Mouse (Mus musculus) midbrain, embryonic 10.5 days (tissue): ENCODE data around the gene Ermp1. TPM values are rescaled to one million over a fixed set of nuclear protein-coding genes. Genes with fewer than 3 reads are reported as not detected.

ENCODE experiments used
- DNase-seq: peaks from one replicate; pipeline ENCODE4 v3.0.0-alpha.2; 2017; ENCODE audit warnings: low spot score
- H3K27ac ChIP-seq: fragments of 300-500 bp; sonication (generic); replicated peaks from 2 replicates; pipeline ENCODE4 v1.5.1; 2016; ENCODE audit warnings: mild to moderate bottlenecking
- H3K27me3 ChIP-seq: fragments of 300-500 bp; sonication (generic); 2 replicates; pipeline ENCODE4 v1.6.1; 2016; ENCODE audit warnings: low read depth, mild to moderate bottlenecking; ENCODE audit not compliant: poor library complexity, severe bottlenecking
- H3K36me3 ChIP-seq: fragments of 300-500 bp; sonication (generic); 2 replicates; pipeline ENCODE4 v1.6.1; 2016; ENCODE audit warnings: mild to moderate bottlenecking, moderate library complexity
- H3K4me1 ChIP-seq: fragments of 300-500 bp; sonication (generic); 2 replicates; pipeline ENCODE4 v1.6.1; 2016
- H3K4me3 ChIP-seq: fragments of 300-500 bp; sonication (generic); 2 replicates; pipeline ENCODE4 v1.5.1; 2016; ENCODE audit warnings: mild to moderate bottlenecking, moderate library complexity
- H3K9me3 ChIP-seq: fragments of 300-500 bp; sonication (generic); replicated peaks from 2 replicates; pipeline ENCODE4 v1.6.1; 2016; ENCODE audit warnings: mild to moderate bottlenecking
- WGBS: fragments of 180-500 bp; shearing (Covaris S2); methylation state at CpG from one replicate; pipeline ENCODE4 v1.1.7; 2016; 5-methylcytosine and 5-hydroxymethylcytosine counted together
- polyA plus RNA-seq: library from polyadenylated mRNA; unstranded; fragments of >200 nt; fragmentation: Nextera tagmentation; extraction: Ambion mirVana; gene quantifications from 2 replicates; pipeline ENCODE4 v1.2.1, GENCODE M21; 2016

The Ermp1 gene
- polyA plus RNA-seq, 1 experiment from 2014 or later, result 14.2 TPM

GRCm38 (mm10) chr19:29657033-29657432 is 8.8 kb upstream of the Ermp1 start:
- Histone ChIP-seq H3K4me3 (no peak overlapping the region), H3K4me1 (peaks cover 9% of the 10 kb centered on the region), H3K9me3 (no peaks in the 10 kb centered on the region), H3K27me3 (no peaks in the 10 kb centered on the region), H3K27ac (no peak overlapping the region), H3K36me3 (no peaks in the 10 kb centered on the region)
- 57% methylated on average over 3 of the region's 3 CpGs for WGBS
- DNase-seq, result no peak

- Histone ChIP-seq H3K9me3 (no peaks in the 10 kb centered on the region), H3K4me1 (peaks cover 9% of the 10 kb centered on the region), H3K36me3 (no peaks in the 10 kb centered on the region), H3K4me3 (no peak overlapping the region), H3K27ac (no peak overlapping the region), H3K27me3 (no peaks in the 10 kb centered on the region)
- no peak for DNase-seq
- 75% methylated on average over 5 of the region's 5 CpGs for WGBS
These were observed 8.4 kb upstream of the Ermp1 start for GRCm38 (mm10) chr19:29656620-29657019.

DNA sequence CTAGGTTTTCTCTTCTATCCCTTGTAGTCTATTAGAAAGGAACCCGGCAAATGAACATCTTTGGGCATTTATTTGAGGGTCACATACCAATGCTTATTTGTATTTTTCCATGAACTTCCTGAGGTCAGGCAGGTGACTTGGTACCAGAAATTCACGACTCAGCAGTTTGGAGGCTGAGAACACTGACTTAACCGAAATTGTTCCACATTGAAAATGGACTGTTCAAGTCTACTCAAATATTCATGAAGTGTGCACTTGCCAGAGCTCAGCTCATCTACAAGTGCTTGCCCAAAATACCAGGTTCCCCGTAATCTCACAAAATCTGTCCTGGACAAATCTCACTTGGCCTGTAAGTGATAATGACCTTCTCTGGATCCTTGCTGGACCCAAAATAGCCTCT is 7.8 kb upstream of the Ermp1 start:
- WGBS, result 78% methylated on average over 4 of the region's 4 CpGs
- H3K27me3 ChIP-seq, result no peaks in the 10 kb centered on the region
- no peak overlapping the region for H3K4me3 ChIP-seq
- H3K36me3 ChIP-seq, result no peaks in the 10 kb centered on the region
- DNase-seq, result no peak
- no peak overlapping the region for H3K27ac ChIP-seq
- H3K9me3 ChIP-seq, result no peaks in the 10 kb centered on the region
- peaks cover 9% of the 10 kb centered on the region for H3K4me1 ChIP-seq

- DNase-seq, result no peak
- Histone ChIP-seq H3K4me3 (no peak overlapping the region), H3K36me3 (no peaks in the 10 kb centered on the region), H3K27me3 (no peaks in the 10 kb centered on the region), H3K9me3 (no peaks in the 10 kb centered on the region), H3K4me1 (peaks cover 9% of the 10 kb centered on the region), H3K27ac (no peak overlapping the region)
- WGBS, result 48% methylated on average over 6 of the region's 6 CpGs
These were observed 6.9 kb upstream of the Ermp1 start for GRCm38 (mm10) chr19:29655148-29655547.

DNA sequence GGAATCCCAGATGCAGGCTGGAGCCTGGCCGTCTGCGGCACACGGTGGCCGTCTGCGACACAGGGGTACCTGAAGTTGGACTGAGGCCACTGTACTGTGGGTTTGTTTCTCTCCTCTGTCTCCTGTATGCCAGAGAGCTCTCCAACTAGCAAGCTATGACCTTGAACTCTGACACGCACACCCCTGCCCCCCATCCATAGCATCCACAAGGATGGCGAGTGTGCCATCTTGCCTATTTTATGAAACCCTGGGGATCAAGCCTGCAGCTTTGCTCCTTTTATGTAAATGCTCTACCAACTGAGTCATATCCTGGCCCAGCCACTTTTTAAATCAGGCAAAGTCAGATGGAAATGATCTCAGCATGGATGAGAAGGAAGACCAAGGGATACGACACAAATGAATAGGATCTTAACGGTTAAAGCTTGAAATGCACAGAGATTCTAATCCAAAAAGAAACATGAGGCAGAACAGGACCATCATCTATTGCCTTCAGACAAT is 5.6 kb upstream of the Ermp1 start:
- H3K27ac ChIP-seq, result no peak overlapping the region
- H3K36me3 ChIP-seq, result no peaks in the 10 kb centered on the region
- no peak overlapping the region for H3K4me3 ChIP-seq
- no peaks in the 10 kb centered on the region for H3K27me3 ChIP-seq
- 85% methylated on average over 9 of the region's 9 CpGs for WGBS
- DNase-seq, result no peak
- H3K9me3 ChIP-seq, result no peaks in the 10 kb centered on the region
- H3K4me1 ChIP-seq, result peaks cover 9% of the 10 kb centered on the region

DNA sequence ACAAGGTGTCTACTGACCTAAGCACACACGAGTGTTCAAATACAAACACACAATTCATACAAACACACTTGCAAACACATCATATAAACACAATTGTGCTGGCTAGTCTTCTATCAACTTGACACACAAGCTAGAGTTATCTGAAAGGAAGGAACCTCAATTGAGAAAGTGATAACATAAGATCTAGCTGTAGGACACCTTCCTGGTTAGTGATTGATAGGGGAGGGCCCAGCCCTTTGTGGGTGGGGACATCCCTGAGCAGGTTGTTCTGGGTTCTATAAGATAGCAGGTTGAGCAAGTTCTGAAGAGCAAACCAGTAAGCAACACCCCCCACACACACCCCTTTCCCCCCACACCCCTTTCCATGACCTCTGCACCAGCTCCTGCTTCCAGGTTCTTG is 1.5 kb upstream of the Ermp1 start:
- WGBS, result 89% methylated on average over 1 of the region's 1 CpGs
- Histone ChIP-seq H3K4me1 (peaks cover 5% of the 10 kb centered on the region; the same call in 1 of the 2 replicates), H3K27me3 (no peaks in the 10 kb centered on the region), H3K27ac (no peak overlapping the region), H3K4me3 (no peak overlapping the region), H3K9me3 (peaks cover 4% of the 10 kb centered on the region; the same call in 1 of the 2 replicates), H3K36me3 (peaks cover 14% of the 10 kb centered on the region)
- no peak for DNase-seq

DNA sequence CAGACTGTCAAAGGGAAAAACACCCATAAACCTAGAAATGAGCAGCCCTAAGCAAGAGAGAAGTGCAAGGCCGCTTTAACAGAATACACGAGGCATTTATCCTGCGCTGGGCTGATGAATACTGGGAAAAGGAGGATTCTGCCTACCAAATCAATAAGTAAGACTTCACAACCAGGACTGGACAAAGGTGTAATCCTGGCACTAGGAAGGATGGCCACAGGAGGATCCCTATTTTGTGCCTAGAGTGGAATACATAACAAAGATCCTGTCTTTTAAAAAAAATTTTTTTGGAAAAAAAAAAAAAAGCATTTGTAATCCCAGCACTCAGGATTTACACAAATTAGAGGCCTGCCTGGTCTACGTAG is 317 bp upstream of the Ermp1 start:
- WGBS, result 26% methylated on average over 4 of the region's 4 CpGs
- peaks cover 4% of the 10 kb centered on the region; the same call in 1 of the 2 replicates for H3K9me3 ChIP-seq

DNA sequence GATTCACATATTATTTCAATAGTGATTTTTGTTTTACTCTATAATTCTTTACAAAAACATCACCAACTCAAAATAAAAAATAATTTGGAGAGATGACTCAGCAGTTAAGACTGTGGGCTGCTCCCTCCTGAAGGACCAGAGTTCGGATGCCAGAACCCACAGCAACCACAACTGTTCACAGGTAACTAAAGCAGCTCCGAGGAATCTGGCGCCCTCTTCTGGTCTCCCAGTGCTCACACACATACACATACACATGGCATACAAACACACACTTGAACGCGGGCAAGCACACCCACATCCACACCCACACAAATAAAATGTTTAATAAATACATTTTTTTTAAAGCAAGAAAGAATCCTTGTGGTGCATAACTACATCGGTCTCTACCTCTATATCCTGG is 3.5 kb downstream of the Ermp1 start:
- WGBS, result 98% methylated on average over 6 of the region's 6 CpGs
- no peak for DNase-seq
- H3K9me3 ChIP-seq, result peaks cover 4% of the 10 kb centered on the region; the same call in 1 of the 2 replicates

More for the DNA sequence above, 317 bp upstream of the Ermp1 start:
- Histone ChIP-seq H3K27me3 (no peaks in the 10 kb centered on the region), H3K36me3 (peaks cover 22% of the 10 kb centered on the region), H3K27ac (peak overlapping the region; percentile 94), H3K4me1 (peaks cover 5% of the 10 kb centered on the region; the same call in 1 of the 2 replicates), H3K4me3 (peak overlapping the region; percentile 88)
- no peak for DNase-seq

DNA sequence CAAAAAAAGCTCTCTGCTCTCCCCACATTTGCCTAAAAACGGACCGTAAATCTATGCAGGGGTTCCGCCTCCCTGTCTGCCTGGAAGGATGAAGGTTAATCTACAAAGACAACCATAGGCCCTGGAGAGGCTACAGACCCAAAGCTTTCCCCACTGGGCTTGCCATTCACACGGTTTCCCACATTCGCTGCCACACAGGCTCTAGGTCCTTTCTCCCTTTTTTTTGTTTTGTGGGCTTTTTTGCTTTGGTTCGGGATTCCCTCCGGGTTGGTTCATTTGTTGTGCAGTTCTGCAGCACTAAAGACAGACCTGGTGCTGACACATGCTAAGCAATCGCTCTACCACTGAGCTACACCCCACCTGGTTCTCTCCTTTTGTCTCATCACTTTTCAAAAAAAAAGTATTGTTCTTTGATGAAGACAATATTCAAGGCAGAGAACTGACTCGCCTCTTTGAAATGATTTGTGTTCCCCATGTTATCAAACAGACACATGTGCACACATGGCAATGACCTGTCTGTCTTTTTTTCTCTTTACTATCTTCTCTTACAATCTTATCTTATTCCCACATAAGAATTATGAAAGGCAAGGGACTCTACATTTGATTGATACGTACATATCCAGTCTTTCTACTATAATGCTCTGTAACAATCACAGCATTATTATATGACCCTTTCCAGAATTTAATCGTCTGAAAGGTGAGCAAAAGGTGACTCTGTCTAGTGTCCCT is 4.9 kb downstream of the Ermp1 start:
- WGBS, result 80% methylated on average over 11 of the region's 11 CpGs
- Histone ChIP-seq H3K4me1 (peaks cover 23% of the 10 kb centered on the region), H3K27ac (no peak overlapping the region), H3K4me3 (no peak overlapping the region), H3K27me3 (no peaks in the 10 kb centered on the region), H3K36me3 (peaks cover 27% of the 10 kb centered on the region), H3K9me3 (peaks cover 4% of the 10 kb centered on the region; the same call in 1 of the 2 replicates)
- DNase-seq, result no peak

More for the DNA sequence above, 3.5 kb downstream of the Ermp1 start:
- Histone ChIP-seq H3K27me3 (no peaks in the 10 kb centered on the region), H3K27ac (no peak overlapping the region), H3K36me3 (peaks cover 26% of the 10 kb centered on the region), H3K4me1 (peaks cover 25% of the 10 kb centered on the region), H3K4me3 (no peak overlapping the region)

DNA sequence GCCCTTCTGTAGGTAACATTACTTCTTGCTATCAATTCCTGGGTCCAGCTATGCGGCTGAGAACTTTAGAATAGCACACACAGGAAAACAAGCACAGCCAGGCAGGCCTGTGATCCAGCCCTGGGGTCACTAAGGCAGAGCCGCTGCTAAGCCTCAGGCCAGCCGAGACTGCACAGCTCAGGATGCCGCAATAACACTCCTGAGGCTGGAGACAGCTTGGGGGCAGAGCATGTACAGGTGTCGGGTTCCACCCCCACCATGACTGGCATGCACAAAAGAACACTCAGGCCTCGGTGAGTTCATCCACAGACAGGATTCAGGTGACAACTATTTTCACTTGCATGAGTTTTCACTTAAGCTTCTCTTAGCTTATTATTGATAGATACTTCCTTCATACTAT is 6.0 kb downstream of the Ermp1 start:
- Histone ChIP-seq H3K4me3 (no peak overlapping the region), H3K4me1 (peaks cover 20% of the 10 kb centered on the region), H3K27me3 (no peaks in the 10 kb centered on the region), H3K36me3 (peaks cover 32% of the 10 kb centered on the region), H3K9me3 (peaks cover 4% of the 10 kb centered on the region; the same call in 1 of the 2 replicates), H3K27ac (no peak overlapping the region)
- no peak for DNase-seq
- WGBS, result 45% methylated on average over 6 of the region's 6 CpGs

- Histone ChIP-seq H3K27me3 (no peaks in the 10 kb centered on the region), H3K27ac (0 out of 2 replicates have a peak overlapping the region, but pooled peaks have one; percentile 38), H3K9me3 (peaks cover 4% of the 10 kb centered on the region; the same call in 1 of the 2 replicates), H3K4me3 (no peak overlapping the region), H3K36me3 (peaks cover 39% of the 10 kb centered on the region), H3K4me1 (peaks cover 20% of the 10 kb centered on the region)
- no peak for DNase-seq
- WGBS, result 41% methylated on average over 5 of the region's 5 CpGs
These were observed 6.7 kb downstream of the Ermp1 start for GRCm38 (mm10) chr19:29641510-29641909.

- Histone ChIP-seq H3K36me3 (peaks cover 42% of the 10 kb centered on the region), H3K27ac (no peak overlapping the region), H3K4me1 (peaks cover 20% of the 10 kb centered on the region), H3K27me3 (no peaks in the 10 kb centered on the region), H3K9me3 (peaks cover 4% of the 10 kb centered on the region; the same call in 1 of the 2 replicates), H3K4me3 (no peak overlapping the region)
- DNase-seq, result no peak
- WGBS, result 60% methylated on average over 9 of the region's 9 CpGs
These were observed 7.2 kb downstream of the Ermp1 start for GRCm38 (mm10) chr19:29641055-29641454.

- 97% methylated on average over 2 of the region's 2 CpGs for WGBS
- Histone ChIP-seq H3K4me3 (no peak overlapping the region), H3K27ac (no peak overlapping the region), H3K36me3 (peaks cover 64% of the 10 kb centered on the region), H3K27me3 (no peaks in the 10 kb centered on the region), H3K9me3 (no peaks in the 10 kb centered on the region), H3K4me1 (no peaks in the 10 kb centered on the region)
- DNase-seq, result no peak
These were observed 36.1 kb downstream of the Ermp1 start for GRCm38 (mm10) chr19:29612102-29612501.
